In genomic region chr16:13336503-13337230, GRCm38 (mm10) we compare ENCODE assay signal across 11 mouse cellular contexts.
DNase-seq lines count a peak whose midpoint lies in the region; ATAC-seq and TF ChIP-seq lines count a peak whose summit lies in the region.
"Had no signal": no experiment of that assay in that cellular context is flagged by ENCODE, and none has a peak within 500 bp of the region (broad histone marks: within the 10 kb centered on the region; RNA-seq: fewer than 3 reads in every experiment).

No protein-coding gene starts in this region.

- peak; percentile 43; the same call in 1 of the 2 replicates for TF ChIP-seq CTCF in liver, postnatal 0 days (IDR thresholded peaks at IDR 0.05; ENCODE audit: low read depth)

- peak; percentile 75 for ATAC-seq in liver, postnatal 0 days
- ATAC-seq in CD4-positive, CD25-positive, alpha-beta regulatory T cell, adult 4 months, result no peak
- ATAC-seq: midbrain, embryonic 15.5 days; Patski had no signal

- no peaks in the 10 kb centered on the region for H3K36me3 ChIP-seq in heart, embryonic 10.5 days
- 0 out of 2 replicates have a peak, but pooled peaks cover 6% of the 10 kb centered on the region for H3K36me3 ChIP-seq in liver, postnatal 0 days (replicated peaks; ENCODE audit: insufficient read depth, low read length)
- H3K36me3 ChIP-seq: midbrain, embryonic 15.5 days had no signal

- DNase-seq in adrenal gland, adult (ENCODE audit: inconsistent age in 2 of 2, low spot score in 1 of 2), result peak; percentile 55 to 75
- DNase-seq in adrenal gland, postnatal 4 days (ENCODE audit: low spot score in 2 of 2), result no peak
- peak; percentile 41 for DNase-seq in 416B (ENCODE audit: low read depth)
- no peak for DNase-seq in heart, embryonic 10.5 days (ENCODE audit: low spot score)
- DNase-seq in liver, postnatal 0 days, result no peak
- no peak for DNase-seq in ovary, postnatal 36 days (ENCODE audit: low spot score)
- no peak for DNase-seq in kidney, postnatal 36 days
- DNase-seq: layer of hippocampus, postnatal 36 days had no signal

- WGBS in heart, embryonic 10.5 days, result 34% methylated on average over 5 of the region's 5 CpGs
- WGBS in liver, postnatal 0 days (ENCODE audit: insufficient replicate concordance), result 73% methylated on average over 5 of the region's 5 CpGs

- TF ChIP-seq EP300 in liver, postnatal 0 days (IDR thresholded peaks at IDR 0.05; ENCODE audit: low read depth), result no peak

- no peak overlapping the region for H3K4me2 ChIP-seq in liver, postnatal 0 days (ENCODE audit: low read depth, low read length)
- H3K4me2 ChIP-seq: midbrain, embryonic 15.5 days had no signal

- 0 out of 2 replicates have a peak overlapping the region, but pooled peaks have one; percentile 7 for H3K27ac ChIP-seq in heart, embryonic 10.5 days
- 0 out of 2 replicates have a peak overlapping the region, but pooled peaks have one; percentile 3 for H3K27ac ChIP-seq in liver, postnatal 0 days (ENCODE audit: low read depth)
- H3K27ac ChIP-seq: midbrain, embryonic 15.5 days had no signal

- no peaks in the 10 kb centered on the region for H3K9me3 ChIP-seq in heart, embryonic 10.5 days
- no peaks in the 10 kb centered on the region for H3K9me3 ChIP-seq in liver, postnatal 0 days (ENCODE audit: low read length)
- H3K9me3 ChIP-seq: midbrain, embryonic 15.5 days had no signal

- H3K9ac ChIP-seq in liver, postnatal 0 days (replicated peaks), result no peak overlapping the region
- H3K9ac ChIP-seq: midbrain, embryonic 15.5 days had no signal

- peaks cover 14% of the 10 kb centered on the region for H3K4me1 ChIP-seq in heart, embryonic 10.5 days
- 0 out of 2 replicates have a peak, but pooled peaks cover 4% of the 10 kb centered on the region for H3K4me1 ChIP-seq in liver, postnatal 0 days (ENCODE audit: insufficient read depth)

- no peaks in the 10 kb centered on the region for H3K27me3 ChIP-seq in heart, embryonic 10.5 days (ENCODE audit: insufficient read depth, poor library complexity, severe bottlenecking)
- no peaks in the 10 kb centered on the region for H3K27me3 ChIP-seq in liver, postnatal 0 days (ENCODE audit: insufficient read depth, low read length)
- H3K27me3 ChIP-seq: midbrain, embryonic 15.5 days; Patski had no signal

- H3K4me3 ChIP-seq in heart, embryonic 10.5 days, result no peak overlapping the region
- no peak overlapping the region for H3K4me3 ChIP-seq in liver, postnatal 0 days (ENCODE audit: low read depth, low read length)
- H3K4me3 ChIP-seq: midbrain, embryonic 15.5 days had no signal

Comparison
In these comparisons a context has a peak if more than half of its experiments do, and no peak if none do; other contexts are left out.
1. DNase-seq: peak in adrenal gland, adult (2 of 2) and 416B (single experiment); none in adrenal gland, postnatal 4 days (0 of 2), heart, embryonic 10.5 days (single experiment), liver, postnatal 0 days (single experiment), ovary, postnatal 36 days (single experiment) and kidney, postnatal 36 days (0 of 2).